Mouse (Mus musculus): ENCODE measurements around the gene Dnmt1. TPM values are rescaled to one million over a fixed set of nuclear protein-coding genes. Genes with fewer than 3 reads are reported as not detected.

Dnmt1 gene
- polyA plus RNA-seq, 2 experiments = 43.1 to 55.9 TPM

- Histone ChIP-seq H3K4me3 (ENCODE audit: insufficient read depth in 1 of 2, low read depth in 2 of 2, low read length in 2 of 2) (no peak overlapping the region), H3K27ac (no peak overlapping the region), H3K36me3 (replicated peaks; ENCODE audit: control insufficient read depth, insufficient read depth, low read depth) (no peaks in the 10 kb centered on the region), H3K4me2 (ENCODE audit: low read depth) (no peak overlapping the region), H3K9me3 (ENCODE audit: control insufficient read depth, low read length) (no peaks in the 10 kb centered on the region), H3K4me1 (replicated peaks; ENCODE audit: control insufficient read depth in 2 of 2, insufficient read depth in 2 of 2, low read length in 1 of 2) (peaks cover 0 to 5% of the 10 kb centered on the region in 2 experiments; a peak in 2 of 4 replicates), H3K9ac (replicated peaks) (no peak overlapping the region), H3K27me3 (ENCODE audit: control insufficient read depth, insufficient read depth, low read length) (peaks cover 14% of the 10 kb centered on the region)
- WGBS (ENCODE audit: insufficient replicate concordance) = 35% methylated on average over 3 of the region's 3 CpGs
- no peak for TF ChIP-seq CTCF (IDR thresholded peaks at IDR 0.05; ENCODE audit: low read depth)
- TF ChIP-seq EP300 (IDR thresholded peaks at IDR 0.05; ENCODE audit: low read depth) = no peak
- DNase-seq (ENCODE audit: low read depth in 3 of 3, low spot score in 3 of 3) = no peak
- ATAC-seq (ENCODE audit: insufficient read depth) = no peak
These were observed 92.8 kb downstream of the Dnmt1 start for GRCm38 (mm10) chr9:20866879-20867278.

- H3K4me3 ChIP-seq (ENCODE audit: insufficient read depth in 1 of 2, low read depth in 2 of 2, low read length in 2 of 2) = no peak overlapping the region
- no peaks in the 10 kb centered on the region for H3K9me3 ChIP-seq (ENCODE audit: control insufficient read depth, low read length)
- no peak overlapping the region for H3K4me2 ChIP-seq (ENCODE audit: low read depth)
- no peaks in the 10 kb centered on the region for H3K36me3 ChIP-seq (replicated peaks; ENCODE audit: control insufficient read depth, insufficient read depth, low read depth)
- 36% methylated on average over 4 of the region's 4 CpGs for WGBS (ENCODE audit: insufficient replicate concordance)
- TF ChIP-seq EP300 (IDR thresholded peaks at IDR 0.05; ENCODE audit: low read depth) (no peak), CTCF (IDR thresholded peaks at IDR 0.05; ENCODE audit: low read depth) (no peak)
- no peaks in the 10 kb centered on the region; the same call in 1 of the 2 replicates for H3K27me3 ChIP-seq (ENCODE audit: control insufficient read depth, insufficient read depth, low read length)
- H3K4me1 ChIP-seq (replicated peaks; ENCODE audit: control insufficient read depth in 2 of 2, insufficient read depth in 2 of 2, low read length in 1 of 2) = peaks cover 0 to 6% of the 10 kb centered on the region in 2 experiments; a peak in 2 of 4 replicates
- DNase-seq (ENCODE audit: low read depth in 3 of 3, low spot score in 3 of 3) = no peak
- H3K9ac ChIP-seq (replicated peaks) = no peak overlapping the region
- H3K27ac ChIP-seq = no peak overlapping the region
- ATAC-seq (ENCODE audit: insufficient read depth) = no peak
These were observed 97.5 kb downstream of the Dnmt1 start for GRCm38 (mm10) chr9:20862225-20862624.

- Histone ChIP-seq H3K36me3 (replicated peaks; ENCODE audit: control insufficient read depth, insufficient read depth, low read depth) (no peaks in the 10 kb centered on the region), H3K4me3 (ENCODE audit: insufficient read depth in 1 of 2, low read depth in 2 of 2, low read length in 2 of 2) (no peak overlapping the region), H3K4me2 (ENCODE audit: low read depth) (no peak overlapping the region), H3K9me3 (ENCODE audit: control insufficient read depth, low read length) (no peaks in the 10 kb centered on the region), H3K9ac (replicated peaks) (no peak overlapping the region), H3K27me3 (ENCODE audit: control insufficient read depth, insufficient read depth, low read length) (no peaks in the 10 kb centered on the region; the same call in 1 of the 2 replicates), H3K27ac (no peak overlapping the region), H3K4me1 (replicated peaks; ENCODE audit: control insufficient read depth in 2 of 2, insufficient read depth in 2 of 2, low read length in 1 of 2) (peaks cover 0 to 6% of the 10 kb centered on the region in 2 experiments; a peak in 2 of 4 replicates)
- no peak for TF ChIP-seq EP300 (IDR thresholded peaks at IDR 0.05; ENCODE audit: low read depth)
- TF ChIP-seq CTCF (IDR thresholded peaks at IDR 0.05; ENCODE audit: low read depth) = peak; percentile 81
- no peak for DNase-seq (ENCODE audit: low read depth in 3 of 3, low spot score in 3 of 3)
- WGBS (ENCODE audit: insufficient replicate concordance) = 8% methylated on average over 4 of the region's 4 CpGs
- ATAC-seq (ENCODE audit: insufficient read depth) = no peak
These were observed 97.9 kb downstream of the Dnmt1 start for GRCm38 (mm10) chr9:20861821-20862220.

GRCm38 (mm10) chr9:20859926-20860325, 99.8 kb downstream of the Dnmt1 start:
- Histone ChIP-seq H3K4me1 (replicated peaks; ENCODE audit: control insufficient read depth in 2 of 2, insufficient read depth in 2 of 2, low read length in 1 of 2) (peaks cover 0 to 6% of the 10 kb centered on the region in 2 experiments; a peak in 2 of 4 replicates), H3K4me2 (ENCODE audit: low read depth) (no peak overlapping the region), H3K27ac (no peak overlapping the region), H3K4me3 (ENCODE audit: insufficient read depth in 1 of 2, low read depth in 2 of 2, low read length in 2 of 2) (no peak overlapping the region), H3K9me3 (ENCODE audit: control insufficient read depth, low read length) (no peaks in the 10 kb centered on the region), H3K36me3 (replicated peaks; ENCODE audit: control insufficient read depth, insufficient read depth, low read depth) (no peaks in the 10 kb centered on the region), H3K9ac (replicated peaks) (no peak overlapping the region), H3K27me3 (ENCODE audit: control insufficient read depth, insufficient read depth, low read length) (no peaks in the 10 kb centered on the region)
- ATAC-seq (ENCODE audit: insufficient read depth) (no peak), DNase-seq (ENCODE audit: low read depth in 3 of 3, low spot score in 3 of 3) (no peak)
- no peak for TF ChIP-seq EP300 (IDR thresholded peaks at IDR 0.05; ENCODE audit: low read depth)
- TF ChIP-seq CTCF (IDR thresholded peaks at IDR 0.05; ENCODE audit: low read depth) = peak; percentile 17; the same call in 1 of the 2 replicates
- WGBS (ENCODE audit: insufficient replicate concordance) = 28% methylated on average over 6 of the region's 6 CpGs

Small RNAs within 50 kb of the gene (microRNA-seq; reads per million reads assigned to microRNA genes)
- 1.3 reads per million for gene Mir7081

Other genes starting within 250 kb of the Dnmt1 start
- gene Olfm2, start 213.5 kb downstream of the Dnmt1 start, polyA plus RNA-seq (2012; rRNA removed) = 0.06 and 0.18 TPM in 2 replicates
- 0.10 TPM in 1 of 2 replicates, not detected in the other for gene Olfm2, start 213.5 kb downstream of the Dnmt1 start, polyA plus RNA-seq (2014; fragmentation: Nextera tagmentation; extraction: Ambion mirVana)
- gene Col5a3, start 144.8 kb downstream of the Dnmt1 start, polyA plus RNA-seq (2012; rRNA removed) = 0.05 and 0.08 TPM in 2 replicates
- gene Col5a3, start 144.8 kb downstream of the Dnmt1 start, polyA plus RNA-seq (2014; fragmentation: Nextera tagmentation; extraction: Ambion mirVana) = 0.03 and 0.10 TPM in 2 replicates
- not detected in 2 replicates for gene Rdh8, start 141.4 kb downstream of the Dnmt1 start, polyA plus RNA-seq (2012; rRNA removed)
- not detected in 2 replicates for gene Rdh8, start 141.4 kb downstream of the Dnmt1 start, polyA plus RNA-seq (2014; fragmentation: Nextera tagmentation; extraction: Ambion mirVana)
- gene A230050P20Rik, start 91.2 kb downstream of the Dnmt1 start, polyA plus RNA-seq (2012; rRNA removed) = 11.5 and 13.0 TPM in 2 replicates
- gene A230050P20Rik, start 91.2 kb downstream of the Dnmt1 start, polyA plus RNA-seq (2014; fragmentation: Nextera tagmentation; extraction: Ambion mirVana) = 1.1 and 1.7 TPM in 2 replicates
- 8.1 and 9.3 TPM in 2 replicates for gene Angptl6, start 80.2 kb downstream of the Dnmt1 start, polyA plus RNA-seq (2012; rRNA removed)
- gene Angptl6, start 80.2 kb downstream of the Dnmt1 start, polyA plus RNA-seq (2014; fragmentation: Nextera tagmentation; extraction: Ambion mirVana) = 6.8 and 7.6 TPM in 2 replicates
- 70.6 and 84.8 TPM in 2 replicates for gene Ppan, start 71.7 kb downstream of the Dnmt1 start, polyA plus RNA-seq (2012; rRNA removed)
- gene Ppan, start 71.7 kb downstream of the Dnmt1 start, polyA plus RNA-seq (2014; fragmentation: Nextera tagmentation; extraction: Ambion mirVana) = 50.2 and 56.1 TPM in 2 replicates
- gene Eif3g, start 61.3 kb downstream of the Dnmt1 start, polyA plus RNA-seq (2012; rRNA removed) = 74.2 and 104 TPM in 2 replicates
- gene Eif3g, start 61.3 kb downstream of the Dnmt1 start, polyA plus RNA-seq (2014; fragmentation: Nextera tagmentation; extraction: Ambion mirVana) = 170 and 181 TPM in 2 replicates
- gene S1pr2, start 16.9 kb upstream of the Dnmt1 start, polyA plus RNA-seq (2012; rRNA removed) = 1.2 and 1.3 TPM in 2 replicates
- 2.3 and 3.0 TPM in 2 replicates for gene S1pr2, start 16.9 kb upstream of the Dnmt1 start, polyA plus RNA-seq (2014; fragmentation: Nextera tagmentation; extraction: Ambion mirVana)
- gene Mrpl4, start 42.9 kb upstream of the Dnmt1 start, polyA plus RNA-seq (2012; rRNA removed) = 36.5 and 36.7 TPM in 2 replicates
- 61.3 and 67.7 TPM in 2 replicates for gene Mrpl4, start 42.9 kb upstream of the Dnmt1 start, polyA plus RNA-seq (2014; fragmentation: Nextera tagmentation; extraction: Ambion mirVana)
- 5.4 and 6.9 TPM in 2 replicates for gene Icam1, start 56.1 kb upstream of the Dnmt1 start, polyA plus RNA-seq (2012; rRNA removed)
- gene Icam1, start 56.1 kb upstream of the Dnmt1 start, polyA plus RNA-seq (2014; fragmentation: Nextera tagmentation; extraction: Ambion mirVana) = 7.9 and 9.1 TPM in 2 replicates
- 61.8 and 64.1 TPM in 2 replicates for gene Icam4, start 69.5 kb upstream of the Dnmt1 start, polyA plus RNA-seq (2012; rRNA removed)
- 204 and 223 TPM in 2 replicates for gene Icam4, start 69.5 kb upstream of the Dnmt1 start, polyA plus RNA-seq (2014; fragmentation: Nextera tagmentation; extraction: Ambion mirVana)
- gene Icam5, start 72.2 kb upstream of the Dnmt1 start, polyA plus RNA-seq (2012; rRNA removed) = 0.70 and 0.87 TPM in 2 replicates
- gene Icam5, start 72.2 kb upstream of the Dnmt1 start, polyA plus RNA-seq (2014; fragmentation: Nextera tagmentation; extraction: Ambion mirVana) = 0.20 and 0.28 TPM in 2 replicates
- gene Zglp1, start 107.2 kb upstream of the Dnmt1 start, polyA plus RNA-seq (2012; rRNA removed) = 0.21 and 0.49 TPM in 2 replicates
- 0.57 TPM in 1 of 2 replicates, not detected in the other for gene Zglp1, start 107.2 kb upstream of the Dnmt1 start, polyA plus RNA-seq (2014; fragmentation: Nextera tagmentation; extraction: Ambion mirVana)
- gene Gm49373, start 113.2 kb upstream of the Dnmt1 start, polyA plus RNA-seq (2012; rRNA removed) = 0.47 and 0.94 TPM in 2 replicates
- gene Gm49373, start 113.2 kb upstream of the Dnmt1 start, polyA plus RNA-seq (2014; fragmentation: Nextera tagmentation; extraction: Ambion mirVana) = 0.32 and 0.46 TPM in 2 replicates
- 27.5 and 31.1 TPM in 2 replicates for gene Fdx1l, start 113.7 kb upstream of the Dnmt1 start, polyA plus RNA-seq (2012; rRNA removed)
- gene Fdx1l, start 113.7 kb upstream of the Dnmt1 start, polyA plus RNA-seq (2014; fragmentation: Nextera tagmentation; extraction: Ambion mirVana) = 37.3 and 37.9 TPM in 2 replicates
- gene Gm38431, start 132.1 kb upstream of the Dnmt1 start, polyA plus RNA-seq (2012; rRNA removed) = 2.4 and 5.6 TPM in 2 replicates
- gene Gm38431, start 132.1 kb upstream of the Dnmt1 start, polyA plus RNA-seq (2014; fragmentation: Nextera tagmentation; extraction: Ambion mirVana) = 0.91 and 1.5 TPM in 2 replicates
- gene Raver1, start 132.1 kb upstream of the Dnmt1 start, polyA plus RNA-seq (2012; rRNA removed) = 21.4 and 23.4 TPM in 2 replicates
- 23.4 and 28.4 TPM in 2 replicates for gene Raver1, start 132.1 kb upstream of the Dnmt1 start, polyA plus RNA-seq (2014; fragmentation: Nextera tagmentation; extraction: Ambion mirVana)
- gene Tyk2, start 171.4 kb upstream of the Dnmt1 start, polyA plus RNA-seq (2012; rRNA removed) = 5.7 and 6.2 TPM in 2 replicates
- gene Tyk2, start 171.4 kb upstream of the Dnmt1 start, polyA plus RNA-seq (2014; fragmentation: Nextera tagmentation; extraction: Ambion mirVana) = 4.0 and 5.1 TPM in 2 replicates
- 36.8 and 123 TPM in 2 replicates for gene Cdc37, start 190.1 kb upstream of the Dnmt1 start, polyA plus RNA-seq (2012; rRNA removed)
- 118 and 129 TPM in 2 replicates for gene Cdc37, start 190.1 kb upstream of the Dnmt1 start, polyA plus RNA-seq (2014; fragmentation: Nextera tagmentation; extraction: Ambion mirVana)
- 1.3 and 1.4 TPM in 2 replicates for gene Pde4a, start 205.8 kb upstream of the Dnmt1 start, polyA plus RNA-seq (2012; rRNA removed)
- gene Pde4a, start 205.8 kb upstream of the Dnmt1 start, polyA plus RNA-seq (2014; fragmentation: Nextera tagmentation; extraction: Ambion mirVana) = 1.1 and 1.4 TPM in 2 replicates